Mouse (Mus musculus) monocyte, adult 59 days (primary cell): ENCODE data around the gene Mall. TPM values are rescaled to one million over a fixed set of nuclear protein-coding genes. Genes with fewer than 3 reads are reported as not detected.

Experiments
- total RNA-seq, 2 experiments: library from RNA; stranded (reverse); gene quantifications; one replicate each; pipeline ENCODE4 v1.2.4; 2023

Mall gene
- total RNA-seq, result not detected

GRCm38 (mm10) chr2:127729671-127730070 is at the start of gene Mall:
Gene Mall, minus strand, starts transcription at chr2:127729932.

GRCm38 (mm10) chr2:127656086-127656720 is 73.5 kb downstream of the Mall start, which contains the start of gene Mal:
Gene Mal, minus strand, starts transcription at chr2:127656695.

Other genes with a start within 250 kb of the Mall start
- gene Kcnip3, start 207.8 kb downstream of the Mall start, total RNA-seq, result 1 to 10 TPM; 2.3 to 3.1 TPM
- gene Prom2, start 188.5 kb downstream of the Mall start, total RNA-seq, result not detected
- 1 to 10 TPM; 2.5 to 2.9 TPM for gene Zfp661, start 142.8 kb downstream of the Mall start, total RNA-seq
- 10 to 100 TPM; 48.4 to 57.7 TPM for gene Mrps5, start 142.7 kb downstream of the Mall start, total RNA-seq
- not detected for gene Mal, start 73.2 kb downstream of the Mall start, total RNA-seq
- gene Nphp1, start 59.0 kb upstream of the Mall start, total RNA-seq, result 1 to 10 TPM in 1 of 2 experiments, under 1 TPM in 1; 0.79 to 1.3 TPM
- gene Mtln, start 62.6 kb upstream of the Mall start, total RNA-seq, result 10 to 100 TPM; 13.3 to 15.5 TPM
- gene Bub1, start 101.9 kb upstream of the Mall start, total RNA-seq, result 1 to 10 TPM in 1 of 2 experiments, under 1 TPM in 1; 0.64 to 1.2 TPM
- not detected for gene Acoxl, start 108.9 kb upstream of the Mall start, total RNA-seq